ENCODE assay signal across 9 mouse cellular contexts in genomic region chr15:31454096-31454860, GRCm38 (mm10). TPM values are rescaled to one million over a fixed set of nuclear protein-coding genes. Genes with fewer than 3 reads are reported as not detected.
A peak's percentile ranks its signal among the peaks of the same experiment; 100 is the strongest.
DNase-seq lines count a peak whose midpoint lies in the region; ATAC-seq and TF ChIP-seq lines count a peak whose summit lies in the region.
"Had no signal": no experiment of that assay in that cellular context is flagged by ENCODE, and none has a peak within 500 bp of the region (broad histone marks: within the 10 kb centered on the region; RNA-seq: fewer than 3 reads in every experiment).

No protein-coding gene starts in this region.

- no peak for TF ChIP-seq POLR2A in myocyte (IDR thresholded peaks at IDR 0.05; ENCODE audit: insufficient read length, low read depth)

- H3K9me3 ChIP-seq in kidney, embryonic 15.5 days (replicated peaks) = no peaks in the 10 kb centered on the region
- H3K9me3 ChIP-seq in embryonic facial prominence, embryonic 13.5 days = no peaks in the 10 kb centered on the region
- no peaks in the 10 kb centered on the region for H3K9me3 ChIP-seq in intestine, embryonic 16.5 days (ENCODE audit: control insufficient read depth, low read length)
- H3K9me3 ChIP-seq: G1E had no signal

- ATAC-seq in kidney, embryonic 15.5 days (replicated peaks; ENCODE audit: low FRiP score) = peak; percentile 3; the same call in 1 of the 2 replicates
- ATAC-seq in embryonic facial prominence, embryonic 13.5 days (ENCODE audit: insufficient number of reproducible peaks, insufficient read depth, low FRiP score, low TSS enrichment, low read depth) = no peak
- no peak for ATAC-seq in intestine, embryonic 16.5 days

- peaks cover 30% of the 10 kb centered on the region for H3K36me3 ChIP-seq in kidney, embryonic 15.5 days
- peaks cover 21% of the 10 kb centered on the region for H3K36me3 ChIP-seq in embryonic facial prominence, embryonic 13.5 days
- H3K36me3 ChIP-seq in intestine, embryonic 16.5 days (ENCODE audit: control insufficient read depth, insufficient read depth, low read length) = peaks cover 3% of the 10 kb centered on the region; the same call in 1 of the 2 replicates
- peaks cover 28% of the 10 kb centered on the region for H3K36me3 ChIP-seq in myocyte (ENCODE audit: control insufficient read depth, insufficient read depth)

- peaks cover 13% of the 10 kb centered on the region for H3K4me1 ChIP-seq in kidney, embryonic 15.5 days
- 0 out of 2 replicates have a peak, but pooled peaks cover 4% of the 10 kb centered on the region for H3K4me1 ChIP-seq in embryonic facial prominence, embryonic 13.5 days
- peaks cover 5% of the 10 kb centered on the region; the same call in 1 of the 2 replicates for H3K4me1 ChIP-seq in intestine, embryonic 16.5 days (ENCODE audit: control insufficient read depth, insufficient read depth, low read length)

- H3K4me2 ChIP-seq in kidney, embryonic 15.5 days = peak overlapping the region; percentile 70
- H3K4me2 ChIP-seq in embryonic facial prominence, embryonic 13.5 days = peak overlapping the region; percentile 78
- peak overlapping the region; percentile 86; the same call in 1 of the 2 replicates for H3K4me2 ChIP-seq in intestine, embryonic 16.5 days (ENCODE audit: low read depth, low read length)
- H3K4me2 ChIP-seq in myocyte (ENCODE audit: low read depth) = peak overlapping the region; percentile 98

- H3K9ac ChIP-seq in kidney, embryonic 15.5 days = peak overlapping the region; percentile 64; the same call in 1 of the 2 replicates
- H3K9ac ChIP-seq in embryonic facial prominence, embryonic 13.5 days = peak overlapping the region; percentile 78; the same call in 1 of the 2 replicates
- H3K9ac ChIP-seq in intestine, embryonic 16.5 days (ENCODE audit: low read depth, low read length) = peak overlapping the region; percentile 74; the same call in 1 of the 2 replicates

- DNase-seq in kidney, adult 11 months = no peak
- no peak for DNase-seq in urinary bladder, adult 18-20 months (ENCODE audit: low spot score in 2 of 2)
- no peak for DNase-seq in right cerebral cortex, adult 2 months (ENCODE audit: low spot score in 2 of 2)
- no peak for DNase-seq in layer of hippocampus, adult 9-11 months

- no peaks in the 10 kb centered on the region for H3K79me2 ChIP-seq in myocyte (ENCODE audit: control insufficient read depth, insufficient read depth)

- no peaks in the 10 kb centered on the region for H3K27me3 ChIP-seq in kidney, embryonic 15.5 days
- no peaks in the 10 kb centered on the region for H3K27me3 ChIP-seq in embryonic facial prominence, embryonic 13.5 days
- no peaks in the 10 kb centered on the region for H3K27me3 ChIP-seq in intestine, embryonic 16.5 days (replicated peaks; ENCODE audit: control insufficient read depth, insufficient read depth, low read length)
- no peaks in the 10 kb centered on the region for H3K27me3 ChIP-seq in myocyte (ENCODE audit: control insufficient read depth, insufficient read depth, insufficient read length)

- H3ac ChIP-seq in myocyte (ENCODE audit: control insufficient read depth, insufficient read length) = peak overlapping the region; percentile 38

- peak overlapping the region; percentile 87 for H3K27ac ChIP-seq in kidney, embryonic 15.5 days
- H3K27ac ChIP-seq in embryonic facial prominence, embryonic 13.5 days = no peak overlapping the region
- no peak overlapping the region for H3K27ac ChIP-seq in intestine, embryonic 16.5 days (ENCODE audit: low read length)

- peak overlapping the region; percentile 76 for H3K4me3 ChIP-seq in kidney, embryonic 15.5 days (replicated peaks)
- H3K4me3 ChIP-seq in embryonic facial prominence, embryonic 13.5 days = peak overlapping the region; percentile 65
- H3K4me3 ChIP-seq in intestine, embryonic 16.5 days (ENCODE audit: low read length) = no peak overlapping the region; the same call in 1 of the 2 replicates
- peak overlapping the region; percentile 45 for H3K4me3 ChIP-seq in myocyte

- WGBS in kidney, embryonic 15.5 days = 38% methylated on average over 10 of the region's 10 CpGs
- 50% methylated on average over 10 of the region's 10 CpGs for WGBS in embryonic facial prominence, embryonic 13.5 days
- WGBS in intestine, embryonic 16.5 days = 51% methylated on average over 10 of the region's 10 CpGs

TF ChIP-seq in myocyte, 11 proteins besides CTCF, POLR2A, EP300 and RAD21:
- no peak for TF ChIP-seq CEBPB (IDR thresholded peaks at IDR 0.05; ENCODE audit: insufficient read depth, poor library complexity, severe bottlenecking)
- no peak for TF ChIP-seq MYOG (IDR thresholded peaks at IDR 0.05; ENCODE audit: control insufficient read depth in 1 of 3, insufficient read depth in 1 of 3, insufficient read length in 2 of 3, low read depth in 2 of 3)
- TF ChIP-seq POLR2AphosphoS2 (IDR thresholded peaks at IDR 0.05; ENCODE audit: insufficient read length, low read depth) = no peak
- no peak for TF ChIP-seq TCF12 (IDR thresholded peaks at IDR 0.05; ENCODE audit: insufficient read depth, poor library complexity, severe bottlenecking)
- no peak for TF ChIP-seq REST (IDR thresholded peaks at IDR 0.05; ENCODE audit: insufficient read depth, insufficient read length)
- no peak for TF ChIP-seq MYOD1 (IDR thresholded peaks at IDR 0.05; ENCODE audit: control insufficient read depth in 1 of 3, insufficient read length in 2 of 3, low read depth in 2 of 3)
- TF ChIP-seq TCF3 (IDR thresholded peaks at IDR 0.05; ENCODE audit: insufficient read length, low read depth) = no peak
- TF ChIP-seq MAX (IDR thresholded peaks at IDR 0.05; ENCODE audit: low read depth) = no peak
- no peak for TF ChIP-seq E2F4 (IDR thresholded peaks at IDR 0.05; ENCODE audit: insufficient read depth)
- no peak for TF ChIP-seq SRF (IDR thresholded peaks at IDR 0.05; ENCODE audit: control insufficient read depth, insufficient read length, low read depth)
- TF ChIP-seq USF1 (IDR thresholded peaks at IDR 0.05; ENCODE audit: low read depth) = no peak

RNA-seq across cellular contexts. Expression of gene Ropn1l, which starts 0.7 kb away (rescaled TPM):
- polyA plus RNA-seq in kidney, embryonic 15.5 days (2015; fragmentation: Nextera tagmentation; extraction: Ambion mirVana) = 3.0 and 3.4 TPM in 2 replicates
- 0.94 and 1.5 TPM in 2 replicates for polyA plus RNA-seq in embryonic facial prominence, embryonic 13.5 days (2015; fragmentation: Nextera tagmentation; extraction: Ambion mirVana)
- polyA plus RNA-seq in intestine, embryonic 16.5 days (2015; fragmentation: Nextera tagmentation; extraction: Ambion mirVana) = 1.7 and 1.9 TPM in 2 replicates
- polyA plus RNA-seq in myocyte (2012; fragmentation: generic; extraction: Trizol) = 10.3 TPM
